Mouse (Mus musculus): ENCODE results near the gene Trit1.

DNA sequence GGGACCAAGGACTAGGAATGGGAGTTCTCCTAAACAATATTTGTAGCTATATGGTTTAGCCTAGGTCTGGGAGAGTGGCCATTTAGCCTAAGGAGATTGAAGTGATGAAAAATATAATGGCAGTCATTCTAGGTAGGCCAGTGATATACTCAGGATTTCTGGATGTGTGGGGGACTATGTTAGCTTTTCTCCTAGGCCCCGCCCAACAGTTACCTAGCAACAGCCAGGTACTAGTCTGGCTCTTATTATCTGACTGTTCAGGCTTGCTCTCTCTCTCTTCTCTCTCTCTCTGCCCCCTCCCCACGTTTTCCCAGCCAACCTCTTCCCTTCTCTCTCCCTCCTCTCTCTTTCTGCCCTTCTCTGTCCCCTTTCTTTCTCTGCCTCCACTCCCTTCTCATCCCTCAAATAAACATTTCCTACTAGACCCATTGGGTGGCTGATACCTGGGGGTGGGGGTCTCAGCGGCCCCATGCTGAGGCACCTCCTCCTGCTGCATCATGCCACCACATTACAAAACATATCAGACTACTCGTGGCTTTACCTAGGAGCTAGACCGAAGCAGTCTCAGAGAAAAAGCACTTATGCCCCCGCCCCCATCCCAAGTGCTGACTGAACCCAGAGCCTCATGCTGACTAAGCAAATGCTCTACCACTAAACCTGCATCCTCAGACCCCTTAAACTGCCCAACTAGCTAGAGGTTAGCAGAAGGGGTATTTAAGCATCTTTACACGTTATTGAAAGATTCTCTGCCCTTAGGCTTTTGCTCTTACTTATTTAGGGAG, 1.7 kb upstream of the Trit1 start:
- no peak for TF ChIP-seq POLR2A (IDR thresholded peaks at IDR 0.05; ENCODE audit: low read depth, low read length)
- TF ChIP-seq CTCF (IDR thresholded peaks at IDR 0.05; ENCODE audit: borderline replicate concordance, insufficient read depth, low read length): no peak

All from embryonic fibroblast, embryonic 13.5 days (primary cell).